Mouse (Mus musculus): ENCODE data around the gene Gm20708.

GRCm38 (mm10) chr11:117847593-117848215 is 38.2 kb downstream of the Gm20708 start:
- no peak for TF ChIP-seq GATA1 (IDR thresholded peaks at IDR 0.05; ENCODE audit: borderline replicate concordance, low read length)
- TF ChIP-seq FLI1 (IDR thresholded peaks at IDR 0.05; ENCODE audit: low read length): no peak
